Mouse (Mus musculus) neural tube, embryonic 11.5 days (tissue): Measurements from ENCODE around the gene Tmem126a. TPM values are rescaled to one million over a fixed set of nuclear protein-coding genes. Genes with fewer than 3 reads are reported as not detected.

Source experiments
- ATAC-seq: fragments of 200-750 bp; cut with Nextera tagmentation; 2 replicates; pipeline ENCODE4 v1.8.0; 2017; ENCODE audit warnings: moderate number of reproducible peaks, mild to moderate bottlenecking, moderate TSS enrichment, moderate library complexity; ENCODE audit not compliant: insufficient read depth, low FRiP score, low TSS enrichment
- DNase-seq: peaks from one replicate; pipeline ENCODE4 v3.0.0-alpha.2; 2015; ENCODE audit warnings: low spot score
- H3K27ac ChIP-seq: fragments of 300-500 bp; sonication (generic); 2 replicates; pipeline ENCODE4 v1.5.1; 2014; ENCODE audit warnings: low read depth, mild to moderate bottlenecking, low read length
- H3K27me3 ChIP-seq: fragments of 300-500 bp; sonication (generic); 2 replicates; pipeline ENCODE4 v1.6.1; 2014; ENCODE audit warnings: mild to moderate bottlenecking, low read length, mixed read lengths; ENCODE audit not compliant: control insufficient read depth, insufficient read depth
- H3K36me3 ChIP-seq: fragments of 300-500 bp; sonication (generic); 2 replicates; pipeline ENCODE4 v1.6.1; 2014; ENCODE audit warnings: mild to moderate bottlenecking, low read length, moderate library complexity, mixed read lengths; ENCODE audit not compliant: control insufficient read depth, insufficient read depth
- H3K4me1 ChIP-seq: fragments of 300-500 bp; sonication (generic); 2 replicates; pipeline ENCODE4 v1.6.1; 2014; ENCODE audit warnings: low read length, mixed read lengths; ENCODE audit not compliant: control insufficient read depth, insufficient read depth
- H3K4me2 ChIP-seq: fragments of 300-500 bp; sonication (generic); 2 replicates; pipeline ENCODE4 v1.6.1; 2014; ENCODE audit warnings: low read depth, mild to moderate bottlenecking, moderate library complexity
- H3K4me3 ChIP-seq: fragments of 300-500 bp; sonication (generic); 2 replicates; pipeline ENCODE4 v1.5.1; 2014; ENCODE audit warnings: low read depth, low read length
- H3K9ac ChIP-seq: fragments of 300-500 bp; sonication (generic); 2 replicates; pipeline ENCODE4 v1.6.1; 2014; ENCODE audit warnings: mild to moderate bottlenecking, low read length
- H3K9me3 ChIP-seq: fragments of 300-500 bp; sonication (generic); 2 replicates; pipeline ENCODE4 v1.6.1; 2016; ENCODE audit warnings: low read length; ENCODE audit not compliant: control insufficient read depth
- WGBS: fragments of 180-500 bp; shearing (Covaris S2); extraction: QIAGEN DNeasy Blood & Tissue Kit; methylation state at CpG from one replicate; pipeline ENCODE4 v1.1.7; 2014; 5-methylcytosine and 5-hydroxymethylcytosine counted together
- polyA plus RNA-seq: library from polyadenylated mRNA; unstranded; fragments of >200 nt; fragmentation: Nextera tagmentation; extraction: Ambion mirVana; gene quantifications from 2 replicates; pipeline ENCODE4 v1.2.1, GENCODE M21; 2014

Gene Tmem126a
- 111 and 118 TPM in 2 replicates for polyA plus RNA-seq

DNA sequence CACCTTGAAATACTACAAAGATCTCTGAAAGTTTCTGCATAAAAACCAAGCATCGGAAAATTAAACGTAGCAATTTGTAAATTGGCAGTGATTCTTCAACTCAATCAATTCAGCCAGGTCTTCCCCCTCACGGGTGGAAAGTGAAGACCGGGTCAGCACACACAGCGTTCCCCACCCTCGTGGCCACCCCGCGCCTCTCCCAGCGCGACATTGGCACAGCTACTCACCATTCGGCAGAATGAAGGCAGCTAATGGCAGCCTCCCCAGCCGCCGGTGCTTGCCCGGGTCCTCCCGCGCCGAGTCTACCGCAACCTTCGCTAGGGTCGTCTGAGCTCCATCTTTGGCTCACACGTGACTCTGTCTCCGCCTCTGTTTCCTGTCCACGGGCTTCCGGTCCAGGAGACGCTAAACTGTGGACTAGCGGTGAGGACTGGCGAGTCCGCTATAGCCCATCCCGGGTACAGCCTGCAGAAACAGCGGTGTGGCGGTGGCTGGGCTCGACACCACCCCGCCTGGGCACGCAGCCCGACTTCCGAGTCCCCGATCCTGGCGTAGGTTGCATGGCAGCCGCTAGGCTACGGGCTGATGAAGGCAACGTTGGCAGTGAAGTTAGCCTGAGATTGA is at the start of gene Tmem126a:
TSS of gene Tmem126a (minus strand) at position 385 of the 624 bp plus-strand sequence.
- peak within 1 kb of the TSS; percentile 65 for H3K4me2 ChIP-seq
- peak; percentile 98 for ATAC-seq
- peak within 1 kb of the TSS; percentile 70 for H3K4me3 ChIP-seq
- WGBS: under 1% methylated on average over 41 of the region's 41 CpGs
- peak; percentile 90 for DNase-seq
- H3K4me1 ChIP-seq: peaks cover 9% of the 10 kb centered on the region
- no peaks in the 10 kb centered on the region for H3K36me3 ChIP-seq
- peak within 1 kb of the TSS; percentile 82 for H3K27ac ChIP-seq
- peak within 1 kb of the TSS; percentile 78 for H3K9ac ChIP-seq
- no peaks in the 10 kb centered on the region for H3K27me3 ChIP-seq
- no peaks in the 10 kb centered on the region for H3K9me3 ChIP-seq

DNA sequence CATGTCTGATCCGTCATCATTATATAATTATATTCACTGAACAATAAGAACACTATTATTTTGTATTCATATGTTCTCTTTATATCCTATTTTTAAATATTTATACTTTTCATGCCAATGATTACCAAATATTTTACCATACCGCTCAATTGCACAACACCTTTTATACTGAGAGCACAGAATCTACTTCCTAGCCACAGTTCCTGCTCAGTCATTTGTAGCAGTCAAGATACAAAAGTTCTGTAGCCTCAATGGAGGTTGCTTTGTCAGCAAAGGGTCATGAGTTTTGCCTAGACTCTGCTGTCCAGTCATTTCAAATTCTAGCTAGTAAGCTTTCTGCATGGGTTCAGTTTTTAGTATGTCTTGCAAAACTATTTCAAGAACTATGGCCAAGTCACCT is 25.6 kb upstream of the Tmem126a start:
- WGBS: 90% methylated on average over 2 of the region's 2 CpGs
- DNase-seq (no peak), ATAC-seq (no peak)
- Histone ChIP-seq H3K4me3 (no peak overlapping the region), H3K4me1 (no peaks in the 10 kb centered on the region), H3K9ac (no peak overlapping the region), H3K27me3 (no peaks in the 10 kb centered on the region), H3K4me2 (no peak overlapping the region), H3K27ac (no peak overlapping the region), H3K36me3 (no peaks in the 10 kb centered on the region), H3K9me3 (no peaks in the 10 kb centered on the region)

DNA sequence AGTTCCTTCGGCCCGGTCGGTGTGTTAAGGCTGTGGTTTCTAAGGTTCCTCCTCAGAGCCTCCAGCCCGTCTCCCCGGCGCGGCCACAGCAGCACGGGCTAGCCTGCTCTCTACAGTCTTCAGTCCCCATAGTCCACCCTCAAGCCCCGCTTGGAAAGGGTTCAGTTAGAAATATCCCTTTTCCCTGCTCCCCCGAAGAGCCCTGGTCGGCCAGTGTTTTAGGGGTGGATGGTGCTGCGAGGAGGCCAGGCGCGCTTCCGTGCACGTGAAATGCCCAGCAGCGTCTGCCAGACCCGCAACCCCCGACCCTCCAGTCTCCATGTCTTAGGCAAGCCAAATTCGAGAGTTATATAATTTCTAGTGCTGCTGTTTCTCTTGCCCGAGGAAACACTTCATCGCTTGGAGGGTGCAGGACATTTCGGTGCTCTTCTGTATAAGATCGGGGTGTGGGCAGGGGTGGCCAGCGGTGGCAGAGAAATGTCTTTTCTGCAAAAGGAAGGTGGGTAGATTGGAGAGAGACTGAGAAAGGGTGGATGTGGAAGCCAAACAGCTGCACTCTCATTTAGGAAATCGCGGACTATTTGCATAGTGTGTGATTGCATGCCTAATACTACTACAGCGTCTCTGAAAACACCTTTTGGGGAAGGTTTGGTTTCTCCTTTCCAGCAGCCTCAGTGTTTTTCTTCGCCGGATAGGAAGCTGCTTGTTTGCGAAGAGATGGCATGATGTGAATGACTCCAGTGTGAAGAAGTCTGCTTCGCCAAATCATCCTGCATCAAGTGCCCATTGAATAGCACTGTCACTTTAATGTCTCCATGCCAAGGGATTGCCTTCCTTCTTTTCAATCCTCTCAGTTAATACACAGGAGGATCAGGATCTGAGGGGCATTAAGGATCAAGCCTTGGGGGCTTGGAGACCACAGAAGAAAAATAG is 19.6 kb upstream of the Tmem126a start, which contains the start of gene Dlg2:
TSS of gene Dlg2 (plus strand) at position 360 of the 933 bp plus-strand sequence.
- no peaks in the 10 kb centered on the region for H3K4me1 ChIP-seq
- no peaks in the 10 kb centered on the region for H3K9me3 ChIP-seq
- peak within 1 kb of the TSS; percentile 71 for H3K4me2 ChIP-seq
- WGBS: under 1% methylated on average over 32 of the region's 32 CpGs
- peak; percentile 31 for DNase-seq
- H3K4me3 ChIP-seq: peak within 1 kb of the TSS; percentile 60
- H3K36me3 ChIP-seq: no peaks in the 10 kb centered on the region
- H3K9ac ChIP-seq: peak within 1 kb of the TSS; percentile 59
- ATAC-seq: peak; percentile 1
- no peaks in the 10 kb centered on the region for H3K27me3 ChIP-seq
- H3K27ac ChIP-seq: no peak within 1 kb of the TSS

DNA sequence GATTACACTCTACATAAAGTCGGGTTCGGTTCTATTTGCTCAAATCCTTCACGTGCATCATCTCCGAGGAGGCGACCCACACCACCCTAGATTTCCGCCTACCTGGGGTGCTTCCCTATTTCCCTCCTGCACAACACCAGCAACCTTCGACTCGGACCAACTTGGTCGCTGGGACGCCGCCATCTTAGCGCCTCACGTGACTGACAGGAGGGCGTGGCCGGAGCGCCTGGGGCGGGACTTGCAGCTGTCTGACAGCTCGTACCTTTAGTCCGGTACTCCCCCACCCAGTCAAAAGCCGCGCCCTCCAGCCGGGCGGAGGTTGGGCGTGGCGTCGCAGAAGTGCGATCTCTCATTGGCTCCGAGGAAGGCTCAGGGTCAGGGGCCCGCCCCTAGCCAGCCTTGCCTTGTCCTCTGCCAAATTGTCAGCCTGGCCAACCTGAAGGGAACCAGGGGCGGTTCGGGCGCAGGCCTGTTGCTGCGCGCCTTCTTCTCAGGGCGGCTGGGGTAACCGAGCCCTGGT is 18.8 kb upstream of the Tmem126a start, which contains the start of gene Tmem126b:
TSS of gene Tmem126b (minus strand) at position 209 of the 520 bp plus-strand sequence.
- Histone ChIP-seq H3K27ac (no peak within 1 kb of the TSS), H3K9me3 (no peaks in the 10 kb centered on the region), H3K4me1 (no peaks in the 10 kb centered on the region), H3K9ac (peak within 1 kb of the TSS; percentile 59), H3K36me3 (no peaks in the 10 kb centered on the region), H3K4me3 (peak within 1 kb of the TSS; percentile 60), H3K27me3 (no peaks in the 10 kb centered on the region), H3K4me2 (peak within 1 kb of the TSS; percentile 71)
- 0% methylated on average over 36 of the region's 36 CpGs for WGBS
- ATAC-seq (peak; percentile 100), DNase-seq (peak; percentile 99)

DNA sequence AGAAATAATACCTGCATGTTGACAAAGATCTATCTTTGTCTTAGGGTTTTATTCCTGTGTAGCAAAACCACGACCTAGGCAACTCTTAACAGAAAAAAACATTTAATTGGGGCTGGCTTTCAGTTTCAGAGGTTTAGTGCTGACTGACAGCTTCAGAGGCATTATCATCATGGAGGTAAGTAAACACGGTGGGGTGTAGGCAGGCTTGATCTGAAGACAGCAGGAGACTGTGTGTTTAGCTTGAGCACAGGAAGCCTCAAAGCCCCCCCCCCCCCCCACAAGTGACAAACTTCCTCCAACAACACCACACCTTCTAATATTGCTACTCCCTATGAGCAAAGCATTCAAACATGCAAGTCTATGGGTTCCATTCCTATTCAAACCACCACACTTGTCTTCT is 16.5 kb upstream of the Tmem126a start:
- no peaks in the 10 kb centered on the region for H3K9me3 ChIP-seq
- DNase-seq (no peak), ATAC-seq (no peak)
- H3K4me1 ChIP-seq: no peaks in the 10 kb centered on the region
- H3K36me3 ChIP-seq: 0 out of 2 replicates have a peak, but pooled peaks cover 2% of the 10 kb centered on the region
- H3K4me3 ChIP-seq: no peak overlapping the region
- H3K27me3 ChIP-seq: no peaks in the 10 kb centered on the region
- H3K27ac ChIP-seq: no peak overlapping the region
- H3K4me2 ChIP-seq: no peak overlapping the region
- no peak overlapping the region for H3K9ac ChIP-seq
- WGBS: 79% methylated on average over 2 of the region's 2 CpGs

DNA sequence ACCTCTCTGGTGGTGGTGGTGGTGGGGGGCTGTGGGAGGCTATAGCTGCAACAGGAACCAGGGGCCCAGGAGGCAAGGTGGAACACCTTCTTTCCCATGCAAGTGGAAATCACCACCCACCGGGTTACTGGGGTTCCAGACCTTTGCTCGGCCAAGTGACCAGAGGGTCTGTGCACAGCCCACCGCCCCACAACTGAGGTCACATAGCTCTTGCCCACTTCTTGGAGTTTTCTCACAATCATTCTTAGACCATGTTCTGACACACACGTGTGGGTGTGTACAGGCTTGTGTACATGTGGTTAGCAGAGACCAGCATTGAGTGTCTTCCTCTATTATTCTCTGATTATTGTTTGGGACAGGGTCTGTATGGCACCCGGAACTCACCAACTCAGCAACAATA is 4.4 kb upstream of the Tmem126a start:
- Histone ChIP-seq H3K4me2 (no peak overlapping the region), H3K4me3 (no peak overlapping the region), H3K4me1 (peaks cover 2% of the 10 kb centered on the region; the same call in 1 of the 2 replicates), H3K9me3 (no peaks in the 10 kb centered on the region), H3K9ac (no peak overlapping the region), H3K36me3 (no peaks in the 10 kb centered on the region), H3K27me3 (no peaks in the 10 kb centered on the region), H3K27ac (no peak overlapping the region)
- WGBS: 93% methylated on average over 5 of the region's 5 CpGs
- DNase-seq (no peak), ATAC-seq (no peak)

DNA sequence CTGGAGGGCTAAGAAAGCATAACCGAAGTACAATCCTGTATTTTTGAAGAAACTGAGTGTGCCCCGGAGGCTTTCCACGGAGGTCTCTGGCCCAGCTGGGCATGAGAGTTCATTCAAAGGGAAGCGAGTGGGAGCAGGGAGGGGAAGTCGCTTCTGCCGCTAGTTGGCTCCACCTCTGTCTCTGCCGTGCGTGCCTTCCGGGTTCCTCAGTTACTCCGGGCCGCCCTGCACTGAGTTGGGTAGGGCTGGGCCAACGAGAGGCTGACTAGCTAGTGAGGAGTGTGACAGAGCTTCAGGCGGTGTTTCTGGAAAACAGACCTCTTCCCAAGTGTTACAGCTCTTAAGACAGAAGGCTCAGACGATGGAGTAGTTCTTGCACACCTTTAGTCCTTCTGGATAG is 3.9 kb upstream of the Tmem126a start:
- Histone ChIP-seq H3K27ac (no peak overlapping the region), H3K9ac (no peak overlapping the region), H3K36me3 (no peaks in the 10 kb centered on the region), H3K4me3 (no peak overlapping the region), H3K4me1 (peaks cover 7% of the 10 kb centered on the region), H3K9me3 (no peaks in the 10 kb centered on the region), H3K4me2 (no peak overlapping the region), H3K27me3 (no peaks in the 10 kb centered on the region)
- 19% methylated on average over 14 of the region's 14 CpGs for WGBS
- DNase-seq (peak; percentile 19), ATAC-seq (no peak)

DNA sequence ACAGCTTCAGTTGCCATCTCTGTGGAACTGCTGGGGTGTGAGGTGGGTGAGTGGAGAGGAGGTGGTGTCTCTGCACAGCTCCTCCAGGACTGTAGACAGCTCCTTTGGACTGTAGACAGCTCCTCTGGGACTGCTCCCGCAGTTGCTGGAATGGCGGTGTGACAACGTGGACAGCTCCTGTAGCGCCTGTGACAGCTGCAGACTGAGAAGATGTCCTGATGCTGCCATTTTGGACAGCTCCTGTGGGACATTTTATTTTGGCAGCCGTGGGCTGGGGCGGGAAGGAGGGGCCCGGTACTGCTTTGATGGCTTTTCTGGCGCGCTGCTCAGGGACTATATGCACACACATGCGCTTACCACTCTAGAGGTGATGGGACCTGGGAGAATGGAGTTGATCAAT is 3.3 kb upstream of the Tmem126a start:
- no peaks in the 10 kb centered on the region for H3K36me3 ChIP-seq
- DNase-seq (no peak), ATAC-seq (no peak)
- H3K9me3 ChIP-seq: no peaks in the 10 kb centered on the region
- H3K27me3 ChIP-seq: no peaks in the 10 kb centered on the region
- H3K9ac ChIP-seq: no peak overlapping the region
- H3K4me3 ChIP-seq: no peak overlapping the region
- no peak overlapping the region for H3K4me2 ChIP-seq
- H3K27ac ChIP-seq: no peak overlapping the region
- peaks cover 9% of the 10 kb centered on the region for H3K4me1 ChIP-seq
- WGBS: 62% methylated on average over 10 of the region's 10 CpGs
